Mouse (Mus musculus): ENCODE measurements at regions not wholly inside any gene's neighbourhood (a gene's known extent, or its start where the extent isn't known, plus 50 kb on each side); places are given as distances from the start of the nearest gene placed in this dataset.

DNA sequence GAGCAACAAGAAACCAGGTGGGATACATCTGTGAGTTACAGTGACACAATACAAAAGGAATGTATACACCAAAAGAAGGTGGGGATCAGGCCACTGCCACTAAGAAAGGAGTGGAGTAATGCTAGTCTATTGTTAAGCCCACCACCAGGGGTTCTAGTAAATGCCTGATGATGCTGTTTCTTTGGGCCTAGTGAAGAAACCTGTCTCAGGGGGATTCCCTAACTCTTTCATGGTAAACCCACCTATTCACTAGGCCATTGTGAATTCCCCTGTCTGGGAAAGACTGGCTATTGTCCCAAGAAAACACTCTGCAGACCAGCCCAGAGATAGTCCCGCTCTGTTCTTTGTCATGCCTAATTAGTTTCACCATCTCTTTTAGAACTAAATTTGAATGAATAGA is 368.2 kb downstream of the Wdr20rt start:
- no peak for DNase-seq (ENCODE audit: low spot score in 2 of 2)

DNA sequence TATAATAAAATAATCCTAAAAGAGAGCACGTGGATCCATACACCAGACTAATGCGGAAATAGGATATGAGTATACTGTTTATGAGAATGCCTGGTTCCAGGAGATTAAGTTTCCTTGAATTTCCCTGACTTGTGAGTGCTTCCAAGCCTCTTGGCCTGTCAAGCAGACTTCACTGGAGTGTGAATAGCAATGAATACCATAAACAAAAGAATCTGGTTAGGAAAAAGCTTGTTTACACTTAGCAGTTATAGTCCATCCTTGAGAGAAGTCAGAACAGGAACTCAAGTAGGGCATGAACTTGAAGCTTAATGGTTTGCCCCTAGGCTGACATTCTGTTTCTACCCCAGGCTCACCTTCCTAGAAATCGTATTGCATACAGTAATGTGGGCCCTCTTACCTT is 368.8 kb downstream of the Wdr20rt start:
- no peak for DNase-seq (ENCODE audit: low spot score in 2 of 2)

DNA sequence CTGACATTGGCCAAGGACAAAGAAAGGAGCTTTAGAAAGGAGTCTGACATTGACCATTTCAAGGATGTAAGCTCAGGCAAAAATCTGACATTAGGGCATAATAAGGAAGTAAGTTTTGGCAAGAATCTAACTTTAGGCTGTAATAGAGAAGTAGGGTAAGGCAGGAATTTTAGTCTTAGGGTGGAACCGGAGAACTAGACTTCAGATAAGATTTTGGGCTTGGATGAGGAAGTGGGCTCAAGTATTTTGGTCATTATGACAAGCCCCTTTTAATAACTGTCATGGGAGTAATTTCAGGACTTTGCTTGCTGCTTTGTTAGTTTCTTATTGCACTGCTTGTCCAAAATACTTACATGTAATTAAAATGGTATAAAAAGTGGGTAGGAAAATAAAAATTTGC is 418.9 kb downstream of the Wdr20rt start:
- no peak for DNase-seq (ENCODE audit: low spot score in 2 of 2)

DNA sequence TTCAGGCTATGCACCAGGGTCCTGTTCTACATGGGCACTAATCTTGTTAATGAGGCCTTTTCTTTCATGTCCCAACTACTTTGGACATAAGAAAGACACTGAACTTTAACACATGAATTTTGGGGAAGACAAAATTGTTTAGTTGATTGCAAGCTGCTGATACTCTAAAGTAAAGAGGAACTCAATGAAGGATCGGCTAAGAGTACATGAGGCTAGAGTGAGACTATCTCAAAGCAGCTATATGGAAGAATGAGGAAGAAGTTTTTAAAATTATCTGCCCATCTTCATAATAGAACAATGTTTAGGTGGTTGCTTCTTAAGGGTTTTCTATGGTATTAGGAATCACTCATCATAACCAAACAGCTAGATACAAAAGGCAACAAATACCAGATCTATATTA is 431.5 kb downstream of the Wdr20rt start:
- no peak for DNase-seq (ENCODE audit: low spot score in 2 of 2)

DNA sequence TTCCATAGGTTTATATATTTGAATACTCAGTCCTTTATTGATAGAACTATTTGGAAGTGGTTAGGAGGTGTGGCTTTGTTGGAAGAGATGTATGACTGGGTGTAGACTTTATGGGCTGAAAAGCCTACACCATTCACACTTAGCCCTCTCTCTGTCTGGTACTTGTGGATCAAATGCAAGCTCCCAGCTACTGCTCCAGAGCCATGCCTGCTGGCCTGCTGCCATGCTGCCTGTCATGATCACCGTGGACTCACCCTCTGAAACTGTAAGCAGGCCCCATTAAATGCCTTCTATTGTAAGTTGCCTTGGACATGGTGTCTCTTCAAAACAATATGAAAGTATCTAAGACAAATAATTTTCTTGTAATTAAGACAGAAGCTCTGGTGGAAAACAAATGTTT is 446.4 kb downstream of the Wdr20rt start:
- no peak for DNase-seq (ENCODE audit: low spot score in 2 of 2)

DNA sequence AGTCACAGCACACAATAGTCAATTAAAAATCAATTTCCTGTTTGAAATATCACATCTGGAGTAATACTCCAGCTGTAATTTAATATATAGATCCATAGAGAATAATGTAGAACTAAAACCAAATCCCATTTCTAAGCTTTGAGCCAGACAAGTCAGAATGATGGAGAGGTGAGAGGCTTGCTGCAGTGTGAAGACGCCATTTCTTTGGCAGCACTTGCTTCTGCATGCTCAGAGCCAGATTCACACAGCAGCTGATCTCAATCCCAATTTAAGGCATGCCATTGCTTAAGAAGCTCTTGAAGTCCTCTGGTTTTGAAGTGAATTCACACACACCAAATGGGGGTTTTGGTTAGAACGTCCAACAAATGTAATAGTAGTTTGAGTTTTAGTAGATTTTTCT is 447.9 kb downstream of the Wdr20rt start:
- no peak for DNase-seq (ENCODE audit: low spot score in 2 of 2)

DNA sequence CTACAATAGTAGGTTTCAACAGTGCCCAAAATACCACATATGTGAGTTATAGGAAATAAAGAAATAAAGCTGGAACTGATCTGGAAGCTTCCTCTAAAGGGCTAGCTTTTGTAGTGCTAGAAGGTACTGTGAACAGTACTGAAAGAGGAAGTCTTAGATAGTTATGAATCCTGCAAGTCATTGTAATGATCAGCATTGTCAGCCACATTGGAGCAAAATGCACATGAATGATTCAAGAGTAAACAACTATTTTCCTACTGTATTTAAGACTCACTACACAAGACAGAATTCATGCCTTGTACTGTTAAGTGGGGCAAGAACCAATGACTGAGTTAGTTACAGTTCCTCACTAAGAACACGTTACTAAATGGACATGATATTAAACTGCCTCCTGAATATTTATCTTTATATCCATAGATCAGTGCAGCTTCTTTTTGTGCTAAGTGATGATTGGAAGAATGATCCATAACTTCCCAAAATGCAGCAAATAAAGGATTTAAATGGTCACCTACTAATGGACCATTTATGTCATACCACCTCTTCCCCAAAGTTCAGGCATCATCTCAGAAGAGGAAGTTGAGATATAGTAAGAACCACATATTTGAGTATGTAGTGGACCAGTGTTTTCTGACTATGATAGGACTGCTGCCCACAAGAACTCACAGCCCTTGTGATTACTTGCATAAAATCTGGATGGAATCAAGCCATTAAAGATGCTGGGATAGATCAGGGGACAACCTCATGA is 449.8 kb downstream of the Wdr20rt start:
- no peak for DNase-seq (ENCODE audit: low spot score in 2 of 2)

DNA sequence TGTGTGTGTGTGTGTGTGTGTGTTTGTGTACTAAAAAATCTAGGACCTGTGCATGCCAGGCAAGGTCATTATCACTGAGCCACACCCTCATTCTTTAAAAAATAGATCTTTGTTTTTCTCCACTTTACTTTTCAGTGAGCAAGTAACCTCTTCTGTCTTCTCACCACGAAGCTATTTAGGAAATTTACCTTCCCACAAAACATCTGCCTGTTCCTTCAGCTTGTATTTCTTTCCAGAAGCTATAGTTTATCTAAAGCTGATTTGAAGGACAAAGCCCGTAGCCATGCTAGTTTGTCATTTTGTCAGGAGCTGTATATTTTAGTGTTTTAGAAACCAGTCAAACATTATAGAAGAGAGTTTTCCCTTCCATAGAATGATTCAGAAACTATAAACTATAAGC is 455.0 kb downstream of the Wdr20rt start:
- DNase-seq (ENCODE audit: low spot score in 2 of 2), result no peak

DNA sequence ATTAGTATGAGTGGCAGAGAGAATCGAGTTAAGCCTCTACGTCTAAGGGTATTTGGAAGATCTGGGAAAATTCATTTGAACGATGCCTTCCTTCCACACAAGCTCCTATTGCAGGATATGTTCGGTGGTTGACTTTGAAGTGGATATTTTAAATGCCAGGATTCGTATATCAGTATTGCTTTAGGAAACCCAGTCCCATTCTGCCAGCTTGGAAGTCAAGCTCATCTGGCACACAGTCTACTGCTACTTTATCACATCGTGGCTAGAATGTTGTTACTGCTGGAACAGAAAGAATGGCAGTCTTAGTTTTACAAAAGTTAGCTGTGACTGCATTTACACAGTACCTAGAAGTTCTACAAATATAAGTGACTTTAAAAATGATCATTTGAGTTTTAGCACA is 456.5 kb downstream of the Wdr20rt start:
- no peak for DNase-seq (ENCODE audit: low spot score in 2 of 2)

DNA sequence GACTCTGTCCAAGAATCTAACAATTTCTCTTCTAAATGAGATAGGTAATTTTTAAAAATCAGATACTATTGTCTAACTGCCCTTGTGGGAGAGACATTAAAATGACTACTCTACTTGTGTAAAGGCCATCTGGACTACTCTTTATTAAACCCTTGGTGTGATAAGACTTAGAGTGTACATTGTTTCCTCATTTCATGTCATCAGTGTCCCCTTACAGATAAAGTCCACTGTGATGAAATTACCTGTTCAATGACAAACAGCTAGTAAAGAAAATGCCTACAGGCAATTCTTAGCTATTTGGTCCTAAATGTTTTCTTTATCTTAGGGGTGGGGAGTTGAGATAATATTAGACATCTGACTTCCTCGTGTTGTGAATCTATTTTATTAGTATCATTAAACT is 479.7 kb downstream of the Wdr20rt start:
- DNase-seq (ENCODE audit: low spot score in 2 of 2), result no peak

DNA sequence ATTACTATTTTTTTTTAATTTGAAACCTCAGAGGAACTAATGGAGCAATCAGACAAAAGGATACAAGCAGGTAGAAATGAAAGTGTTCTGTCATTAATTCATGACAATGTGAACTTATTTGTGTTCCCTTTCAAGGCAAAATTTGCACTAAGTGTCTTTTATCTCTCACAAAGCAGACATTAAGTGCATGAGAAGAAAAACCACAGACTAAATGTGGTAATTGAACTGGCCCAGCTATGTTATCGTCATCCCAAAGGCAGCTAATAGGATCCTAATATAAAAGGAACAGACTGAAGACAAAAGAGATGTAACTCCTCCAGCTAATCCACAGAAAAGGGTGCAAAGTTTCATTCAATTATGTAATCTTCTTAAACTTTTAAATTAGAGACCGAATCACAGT is 487.0 kb downstream of the Wdr20rt start:
- no peak for DNase-seq (ENCODE audit: low spot score in 2 of 2)
